Mouse (Mus musculus) kidney, adult 2 months (tissue): ENCODE results near the gene Tlk2.

ENCODE experiments used
- CTCF ChIP-seq: fragments of 200-500 bp; conservative IDR thresholded peaks from 2 replicates; pipeline ENCODE4 v1.5.1; 2011; ENCODE audit warnings: low read depth, mild to moderate bottlenecking, control low read depth, low read length, moderate library complexity, mixed read lengths; ENCODE audit not compliant: insufficient read depth, insufficient read length
- POLR2A ChIP-seq: fragments of 200-500 bp; IDR thresholded peaks from one replicate; pipeline ENCODE4 v1.6.1; 2011; ENCODE audit warnings: low read depth, low read length, control low read depth

DNA sequence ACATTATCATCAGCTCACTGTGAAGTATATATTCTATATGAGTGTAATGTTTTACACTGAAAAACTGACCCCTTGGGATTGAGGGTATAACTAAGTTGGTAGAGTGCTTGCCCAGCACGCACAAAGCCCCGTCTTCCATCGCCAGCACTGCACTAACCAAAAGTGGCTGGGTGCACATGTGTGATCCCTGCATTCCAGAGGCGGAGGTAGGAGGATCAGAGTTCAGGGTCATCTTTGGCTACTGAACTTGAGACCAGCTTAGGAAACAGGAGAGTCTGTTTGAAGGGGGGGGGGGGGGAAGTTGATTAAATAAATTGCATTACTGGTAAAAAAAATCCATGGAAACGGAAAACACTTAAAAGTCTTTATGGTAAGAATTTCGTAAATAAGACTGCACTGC, 101.8 kb downstream of the Tlk2 start:
- TF ChIP-seq CTCF (no peak), POLR2A (no peak)
